Mouse (Mus musculus): ENCODE data around the gene Zc3h10. TPM values are rescaled to one million over a fixed set of nuclear protein-coding genes. Genes with fewer than 3 reads are reported as not detected.

Zc3h10 gene
- polyA plus RNA-seq (2014; fragmentation: Nextera tagmentation; extraction: Ambion mirVana), result 14.1 and 15.0 TPM in 2 replicates

DNA sequence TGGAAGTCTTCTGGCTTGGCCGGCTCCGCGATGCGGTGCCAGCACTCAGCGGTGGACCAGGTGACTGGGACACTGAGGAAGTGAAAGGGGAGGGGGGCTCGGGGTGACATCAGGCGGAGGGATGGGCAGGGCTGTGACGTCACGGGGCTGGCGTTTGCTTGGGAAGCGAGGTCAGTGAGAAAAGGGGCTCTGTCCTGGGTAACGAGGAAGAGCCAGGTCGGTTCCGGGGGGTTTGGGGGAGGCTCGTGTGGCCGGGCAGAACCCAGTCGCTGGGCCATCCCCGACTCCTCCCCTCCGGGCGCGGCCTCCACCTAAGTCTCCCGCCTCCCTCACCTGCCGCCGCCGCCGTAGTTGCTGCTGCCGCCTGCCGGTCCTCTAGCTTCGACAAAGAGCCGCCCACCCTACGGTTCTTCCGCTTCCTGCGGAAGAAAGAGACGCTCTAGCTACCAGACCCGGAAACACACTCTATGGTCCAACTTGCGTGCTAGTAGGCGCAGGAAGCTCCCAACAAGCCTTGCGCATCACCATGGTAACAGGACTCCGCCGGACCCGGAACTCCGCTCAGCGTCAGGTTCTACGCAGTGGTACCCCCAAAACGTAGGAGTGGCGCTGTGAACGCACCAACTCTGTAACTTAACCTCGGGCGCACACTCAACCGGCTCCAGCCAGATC, at the start of gene Zc3h10:
Zc3h10 (minus strand) TSS at position 414 of the 672 bp plus-strand sequence.
- Histone ChIP-seq H3K36me3 (ENCODE audit: control insufficient read depth, insufficient read depth, low read length) (peaks cover 11% of the 10 kb centered on the region), H3K4me1 (replicated peaks; ENCODE audit: control insufficient read depth, insufficient read depth, low read length) (peaks cover 2% of the 10 kb centered on the region; the same call in 1 of the 2 replicates), H3K27ac (ENCODE audit: low read depth, low read length) (peak within 1 kb of the TSS; percentile 90), H3K9ac (ENCODE audit: low read depth, low read length) (peak within 1 kb of the TSS; percentile 91), H3K9me3 (ENCODE audit: control insufficient read depth, low read length) (no peaks in the 10 kb centered on the region), H3K4me3 (ENCODE audit: low read depth, low read length) (peak within 1 kb of the TSS; percentile 79), H3K4me2 (replicated peaks; ENCODE audit: low read depth, low read length) (peak within 1 kb of the TSS; percentile 81), H3K27me3 (ENCODE audit: control insufficient read depth, insufficient read depth, low read length) (no peaks in the 10 kb centered on the region)
- peak; percentile 91 for ATAC-seq (ENCODE audit: low FRiP score)
- peak; percentile 93 for DNase-seq (ENCODE audit: low spot score)
- WGBS, result under 1% methylated on average over 46 of the region's 50 CpGs

DNA sequence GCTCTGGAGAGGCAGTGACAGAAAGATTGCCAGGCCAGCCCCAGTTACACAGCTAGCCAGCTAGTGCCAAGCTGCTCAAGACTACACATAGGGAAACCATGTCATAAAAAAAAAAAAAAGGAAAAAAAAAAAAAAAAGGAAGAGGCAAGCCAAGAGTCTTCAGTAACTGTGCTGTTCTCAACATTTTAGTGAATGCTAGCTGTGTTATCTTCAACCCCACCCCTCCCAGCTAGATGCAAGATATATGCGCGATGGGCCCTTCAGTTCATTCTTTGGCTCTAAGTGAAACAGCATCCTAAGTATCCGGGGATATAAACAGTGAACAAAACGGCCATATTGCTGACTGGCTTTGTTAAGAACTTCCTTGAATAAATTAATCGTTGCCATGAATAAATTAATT, 45.2 kb upstream of the Zc3h10 start:
- H3K4me3 ChIP-seq (ENCODE audit: low read depth, low read length), result no peak overlapping the region

DNA sequence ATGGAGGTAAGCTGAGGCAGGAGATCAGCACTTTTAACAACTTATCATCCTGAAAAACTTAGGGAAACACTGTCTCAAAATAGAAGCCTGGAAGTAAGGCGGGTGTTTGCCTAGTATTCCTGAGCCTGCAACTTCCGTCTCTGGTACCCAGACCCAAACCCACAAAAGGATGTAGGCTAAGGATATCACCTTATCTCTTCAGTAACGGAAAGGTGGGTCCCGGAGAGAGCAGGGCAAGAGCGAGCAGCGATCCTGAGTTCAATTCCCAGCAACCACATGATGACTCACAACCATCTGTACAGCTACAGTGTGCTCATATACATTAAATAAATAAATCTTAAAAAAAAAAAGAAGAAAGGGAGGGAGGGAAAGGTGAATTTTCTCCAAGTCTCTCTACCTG, 43.9 kb upstream of the Zc3h10 start:
- no peaks in the 10 kb centered on the region for H3K36me3 ChIP-seq (ENCODE audit: control insufficient read depth, insufficient read depth, low read length)
- H3K4me3 ChIP-seq (ENCODE audit: low read depth, low read length), result no peak overlapping the region
- no peak overlapping the region for H3K27ac ChIP-seq (ENCODE audit: low read depth, low read length)
- H3K27me3 ChIP-seq (ENCODE audit: control insufficient read depth, insufficient read depth, low read length), result peaks cover 33% of the 10 kb centered on the region
- DNase-seq (ENCODE audit: low spot score) (no peak), ATAC-seq (ENCODE audit: low FRiP score) (no peak)
- 88% methylated on average over 6 of the region's 6 CpGs for WGBS
- H3K4me2 ChIP-seq (replicated peaks; ENCODE audit: low read depth, low read length), result no peak overlapping the region
- H3K9me3 ChIP-seq (ENCODE audit: control insufficient read depth, low read length), result no peaks in the 10 kb centered on the region
- no peak overlapping the region for H3K9ac ChIP-seq (ENCODE audit: low read depth, low read length)
- 0 out of 2 replicates have a peak, but pooled peaks cover 4% of the 10 kb centered on the region for H3K4me1 ChIP-seq (replicated peaks; ENCODE audit: control insufficient read depth, insufficient read depth, low read length)

More for the DNA sequence above, 45.2 kb upstream of the Zc3h10 start:
- Histone ChIP-seq H3K4me2 (replicated peaks; ENCODE audit: low read depth, low read length) (no peak overlapping the region), H3K36me3 (ENCODE audit: control insufficient read depth, insufficient read depth, low read length) (no peaks in the 10 kb centered on the region), H3K9me3 (ENCODE audit: control insufficient read depth, low read length) (no peaks in the 10 kb centered on the region), H3K4me1 (replicated peaks; ENCODE audit: control insufficient read depth, insufficient read depth, low read length) (0 out of 2 replicates have a peak, but pooled peaks cover 4% of the 10 kb centered on the region), H3K27ac (ENCODE audit: low read depth, low read length) (no peak overlapping the region), H3K9ac (ENCODE audit: low read depth, low read length) (no peak overlapping the region), H3K27me3 (ENCODE audit: control insufficient read depth, insufficient read depth, low read length) (peaks cover 23% of the 10 kb centered on the region)
- no peak for DNase-seq (ENCODE audit: low spot score)
- ATAC-seq (ENCODE audit: low FRiP score), result no peak
- 83% methylated on average over 5 of the region's 5 CpGs for WGBS

DNA sequence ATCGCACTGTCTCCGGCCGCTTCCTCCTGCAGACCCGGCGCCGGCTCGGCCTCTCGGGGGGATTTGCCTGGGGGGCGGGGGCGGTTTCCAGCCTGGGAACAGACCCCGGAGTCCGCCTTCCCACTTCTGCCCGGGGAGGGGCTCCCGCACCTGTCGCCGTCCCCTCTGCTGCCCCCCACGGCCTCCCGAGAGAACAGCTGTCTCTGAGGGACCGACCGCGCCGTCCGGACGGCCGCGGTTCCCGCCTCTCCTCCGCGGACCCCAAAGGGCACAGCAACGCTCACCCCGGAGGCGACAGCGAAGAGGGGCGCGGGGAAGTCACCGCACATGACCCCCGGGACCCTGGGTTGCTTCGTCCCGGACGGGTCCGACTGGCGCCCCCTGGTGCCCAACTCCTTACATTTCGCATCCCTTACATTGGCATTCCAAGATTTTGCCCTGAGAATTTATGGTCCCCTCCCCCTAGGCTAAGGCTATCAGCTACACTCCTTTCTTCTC, 42.7 kb upstream of the Zc3h10 start:
- ATAC-seq (ENCODE audit: low FRiP score) (peak; percentile 64), DNase-seq (ENCODE audit: low spot score) (peak; percentile 89)
- Histone ChIP-seq H3K36me3 (ENCODE audit: control insufficient read depth, insufficient read depth, low read length) (no peaks in the 10 kb centered on the region), H3K27ac (ENCODE audit: low read depth, low read length) (peak overlapping the region; percentile 47; the same call in 1 of the 2 replicates), H3K4me3 (ENCODE audit: low read depth, low read length) (peak overlapping the region; percentile 66), H3K9me3 (ENCODE audit: control insufficient read depth, low read length) (no peaks in the 10 kb centered on the region), H3K4me1 (replicated peaks; ENCODE audit: control insufficient read depth, insufficient read depth, low read length) (0 out of 2 replicates have a peak, but pooled peaks cover 4% of the 10 kb centered on the region), H3K27me3 (ENCODE audit: control insufficient read depth, insufficient read depth, low read length) (peaks cover 33% of the 10 kb centered on the region), H3K9ac (ENCODE audit: low read depth, low read length) (peak overlapping the region; percentile 50), H3K4me2 (replicated peaks; ENCODE audit: low read depth, low read length) (peak overlapping the region; percentile 94)
- under 1% methylated on average over 43 of the region's 43 CpGs for WGBS

DNA sequence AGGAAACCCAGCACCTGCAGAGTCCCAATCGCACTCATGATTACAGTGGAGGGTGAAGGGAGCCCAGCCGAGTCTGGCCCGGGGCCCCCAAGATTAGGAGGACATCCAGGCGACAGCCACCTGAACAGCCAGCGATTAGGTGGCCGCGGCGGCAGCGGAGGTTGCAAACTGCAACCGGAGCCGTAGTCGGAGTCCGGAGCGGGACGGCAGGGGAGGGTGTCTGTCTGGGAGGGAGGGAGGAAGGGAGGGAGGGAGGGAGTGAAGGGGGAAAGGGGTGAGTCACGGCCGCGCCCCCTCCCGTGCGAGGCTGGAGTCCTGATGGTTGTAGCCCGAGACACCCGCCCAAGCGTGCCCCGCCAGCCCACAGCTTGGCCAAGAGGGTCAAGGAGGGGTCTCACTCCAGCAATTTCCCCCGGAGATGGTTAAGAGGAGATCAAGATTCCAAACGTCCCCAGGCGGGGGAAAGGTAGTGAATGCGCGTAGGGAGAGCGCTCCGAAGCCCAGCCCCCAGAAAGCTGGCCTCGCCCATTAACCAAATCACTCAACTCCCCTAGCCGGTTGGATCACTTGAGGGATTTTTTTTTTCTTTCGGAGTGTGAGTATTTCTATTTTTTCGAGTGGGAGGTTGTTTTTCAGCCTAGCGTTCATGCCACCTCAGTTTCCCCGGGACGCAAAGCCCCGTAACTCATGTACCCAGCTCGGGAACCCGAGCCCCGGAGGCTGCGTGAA, 42.1 kb upstream of the Zc3h10 start, which contains the start of gene Erbb3:
Erbb3 (minus strand) TSS at position 189 of the 729 bp plus-strand sequence.
- H3K27ac ChIP-seq (ENCODE audit: low read depth, low read length), result peak within 1 kb of the TSS; percentile 47
- DNase-seq (ENCODE audit: low spot score) (peak; percentile 64), ATAC-seq (ENCODE audit: low FRiP score) (peak; percentile 33; the same call in 1 of the 2 replicates)
- H3K4me2 ChIP-seq (replicated peaks; ENCODE audit: low read depth, low read length), result peak within 1 kb of the TSS; percentile 94
- H3K4me3 ChIP-seq (ENCODE audit: low read depth, low read length), result peak within 1 kb of the TSS; percentile 66
- H3K9me3 ChIP-seq (ENCODE audit: control insufficient read depth, low read length), result no peaks in the 10 kb centered on the region
- peak within 1 kb of the TSS; percentile 50 for H3K9ac ChIP-seq (ENCODE audit: low read depth, low read length)
- no peaks in the 10 kb centered on the region for H3K36me3 ChIP-seq (ENCODE audit: control insufficient read depth, insufficient read depth, low read length)
- H3K27me3 ChIP-seq (ENCODE audit: control insufficient read depth, insufficient read depth, low read length), result peaks cover 33% of the 10 kb centered on the region
- 0 out of 2 replicates have a peak, but pooled peaks cover 4% of the 10 kb centered on the region for H3K4me1 ChIP-seq (replicated peaks; ENCODE audit: control insufficient read depth, insufficient read depth, low read length)
- under 1% methylated on average over 41 of the region's 43 CpGs for WGBS

DNA sequence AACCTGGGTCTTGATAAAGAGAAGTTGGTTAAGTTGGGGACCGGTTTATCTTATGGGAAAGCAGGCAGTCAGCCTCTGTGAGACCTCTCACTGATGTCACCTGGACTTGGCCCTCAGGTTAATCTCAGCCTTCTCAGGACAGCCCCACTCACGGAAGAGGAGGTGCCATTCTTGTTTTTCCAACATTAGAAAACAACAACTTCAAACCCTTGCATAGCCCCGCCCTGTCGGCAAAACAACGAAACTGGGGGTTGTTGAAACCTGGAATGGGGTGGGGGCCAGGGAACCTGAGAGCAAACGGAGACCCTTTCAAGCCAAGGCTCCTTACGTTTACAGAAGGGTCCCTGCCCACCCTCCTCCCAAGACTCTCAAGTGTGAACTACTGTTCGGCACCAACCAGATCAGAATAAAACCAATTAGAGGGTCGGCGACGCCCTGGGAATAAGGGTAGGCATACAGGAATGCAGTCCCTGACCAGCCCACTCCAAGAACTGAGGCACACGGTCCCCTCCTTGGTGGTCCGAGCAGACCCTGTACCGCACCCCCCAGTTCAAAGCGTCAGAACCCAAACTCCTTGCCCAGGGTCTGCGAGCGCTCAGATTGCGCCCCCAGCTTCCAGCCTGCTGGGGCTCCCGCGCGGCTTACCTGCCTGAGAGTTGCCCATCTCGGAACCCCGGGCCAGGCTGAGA, 41.3 kb upstream of the Zc3h10 start:
- Histone ChIP-seq H3K4me1 (replicated peaks; ENCODE audit: control insufficient read depth, insufficient read depth, low read length) (0 out of 2 replicates have a peak, but pooled peaks cover 4% of the 10 kb centered on the region), H3K27me3 (ENCODE audit: control insufficient read depth, insufficient read depth, low read length) (peaks cover 35% of the 10 kb centered on the region), H3K9me3 (ENCODE audit: control insufficient read depth, low read length) (no peaks in the 10 kb centered on the region), H3K4me2 (replicated peaks; ENCODE audit: low read depth, low read length) (peak overlapping the region; percentile 94), H3K36me3 (ENCODE audit: control insufficient read depth, insufficient read depth, low read length) (no peaks in the 10 kb centered on the region), H3K27ac (ENCODE audit: low read depth, low read length) (peak overlapping the region; percentile 30; the same call in 1 of the 2 replicates), H3K4me3 (ENCODE audit: low read depth, low read length) (peak overlapping the region; percentile 66), H3K9ac (ENCODE audit: low read depth, low read length) (0 out of 2 replicates have a peak overlapping the region, but pooled peaks have one; percentile 23)
- 2% methylated on average over 23 of the region's 23 CpGs for WGBS
- DNase-seq (ENCODE audit: low spot score), result peak; percentile 34
- ATAC-seq (ENCODE audit: low FRiP score), result peak; percentile 8; the same call in 1 of the 2 replicates

DNA sequence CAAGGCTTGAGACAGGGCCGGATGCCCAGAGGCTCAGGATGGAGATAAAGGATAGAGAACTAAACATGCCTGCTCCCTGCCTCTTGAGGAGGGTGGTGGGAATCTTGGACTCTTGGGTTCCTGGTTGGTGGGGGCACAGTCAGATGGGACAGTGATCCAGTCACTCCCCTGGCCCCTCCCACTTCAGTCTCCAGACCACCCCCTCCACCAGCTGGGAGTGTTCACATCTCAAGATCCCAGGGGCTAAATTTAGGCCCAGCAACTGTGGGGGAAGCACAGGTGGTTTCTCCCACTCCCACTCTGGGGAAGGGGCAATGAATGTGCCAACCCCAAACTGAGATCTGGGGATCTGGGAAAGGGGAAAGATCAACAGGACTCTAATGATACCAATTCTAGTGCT, 40.6 kb upstream of the Zc3h10 start:
- no peak overlapping the region; the same call in 1 of the 2 replicates for H3K4me2 ChIP-seq (replicated peaks; ENCODE audit: low read depth, low read length)
- H3K4me1 ChIP-seq (replicated peaks; ENCODE audit: control insufficient read depth, insufficient read depth, low read length), result 0 out of 2 replicates have a peak, but pooled peaks cover 4% of the 10 kb centered on the region
- H3K4me3 ChIP-seq (ENCODE audit: low read depth, low read length), result no peak overlapping the region
- DNase-seq (ENCODE audit: low spot score) (no peak), ATAC-seq (ENCODE audit: low FRiP score) (no peak)
- H3K9ac ChIP-seq (ENCODE audit: low read depth, low read length), result no peak overlapping the region
- WGBS, result 46% methylated on average over 1 of the region's 1 CpGs
- no peak overlapping the region for H3K27ac ChIP-seq (ENCODE audit: low read depth, low read length)
- H3K36me3 ChIP-seq (ENCODE audit: control insufficient read depth, insufficient read depth, low read length), result no peaks in the 10 kb centered on the region
- H3K9me3 ChIP-seq (ENCODE audit: control insufficient read depth, low read length), result no peaks in the 10 kb centered on the region
- H3K27me3 ChIP-seq (ENCODE audit: control insufficient read depth, insufficient read depth, low read length), result peaks cover 35% of the 10 kb centered on the region

DNA sequence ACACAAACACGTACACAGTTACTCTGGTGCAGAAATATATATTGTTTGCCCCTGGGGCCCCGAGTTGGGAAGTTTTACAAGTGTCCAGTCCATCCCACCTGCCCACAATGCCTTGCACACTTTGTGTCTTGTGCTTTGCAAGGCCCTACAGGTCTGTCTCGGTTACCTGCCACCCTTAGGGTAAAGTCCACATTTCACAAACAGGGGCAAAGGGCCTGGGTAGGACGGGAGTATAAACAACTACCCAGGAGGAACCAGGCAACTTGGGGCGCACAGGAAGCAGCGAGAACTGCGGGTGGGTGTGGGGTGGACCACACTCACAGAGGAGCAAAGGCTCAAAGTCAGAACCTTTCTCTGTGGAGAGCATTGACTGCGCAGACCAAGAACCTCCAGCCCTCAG, 40.1 kb upstream of the Zc3h10 start:
- Histone ChIP-seq H3K36me3 (ENCODE audit: control insufficient read depth, insufficient read depth, low read length) (no peaks in the 10 kb centered on the region), H3K27me3 (ENCODE audit: control insufficient read depth, insufficient read depth, low read length) (peaks cover 35% of the 10 kb centered on the region), H3K4me2 (replicated peaks; ENCODE audit: low read depth, low read length) (no peak overlapping the region), H3K27ac (ENCODE audit: low read depth, low read length) (no peak overlapping the region), H3K9ac (ENCODE audit: low read depth, low read length) (no peak overlapping the region), H3K4me1 (replicated peaks; ENCODE audit: control insufficient read depth, insufficient read depth, low read length) (0 out of 2 replicates have a peak, but pooled peaks cover 4% of the 10 kb centered on the region), H3K9me3 (ENCODE audit: control insufficient read depth, low read length) (no peaks in the 10 kb centered on the region), H3K4me3 (ENCODE audit: low read depth, low read length) (no peak overlapping the region)
- no peak for DNase-seq (ENCODE audit: low spot score)
- ATAC-seq (ENCODE audit: low FRiP score), result no peak
- 64% methylated on average over 8 of the region's 8 CpGs for WGBS
